Mouse (Mus musculus): Measurements from ENCODE around the gene Pga5. TPM values are rescaled to one million over a fixed set of nuclear protein-coding genes. Genes with fewer than 3 reads are reported as not detected.
A peak's percentile ranks its signal among the peaks of the same experiment; 100 is the strongest.

Gene Pga5
- polyA plus RNA-seq, 1 experiment from 2014 or later, result not detected

- WGBS, result 78% methylated on average over 10 of the region's 10 CpGs
- H3K36me3 ChIP-seq (ENCODE audit: control insufficient read depth, insufficient read depth), result no peaks in the 10 kb centered on the region
- H3K4me1 ChIP-seq (ENCODE audit: control insufficient read depth, insufficient read depth, low read length), result peaks cover 56% of the 10 kb centered on the region
- no peak overlapping the region for H3K4me2 ChIP-seq (ENCODE audit: low read depth, low read length)
- H3K4me3 ChIP-seq (ENCODE audit: low read length), result no peak overlapping the region
- H3K9ac ChIP-seq (ENCODE audit: low read length), result no peak overlapping the region
- ATAC-seq (replicated peaks; ENCODE audit: extremely low read depth, insufficient read depth, low FRiP score), result no peak
- H3K9me3 ChIP-seq (replicated peaks; ENCODE audit: control insufficient read depth, low read length), result no peaks in the 10 kb centered on the region
- H3K27ac ChIP-seq (ENCODE audit: low read length), result no peak overlapping the region
- H3K27me3 ChIP-seq (ENCODE audit: control insufficient read depth, insufficient read depth, low read length), result no peaks in the 10 kb centered on the region
These were observed 16.2 kb upstream of the Pga5 start for GRCm38 (mm10) chr19:10693926-10694682.

- WGBS, result 88% methylated on average over 4 of the region's 4 CpGs
These were observed 14.5 kb upstream of the Pga5 start for GRCm38 (mm10) chr19:10692361-10692760.

GRCm38 (mm10) chr19:10691660-10692059 lies 13.8 kb upstream of the Pga5 start:
- H3K36me3 ChIP-seq (ENCODE audit: control insufficient read depth, insufficient read depth), result no peaks in the 10 kb centered on the region
- 66% methylated on average over 3 of the region's 3 CpGs for WGBS
- no peak overlapping the region for H3K4me3 ChIP-seq (ENCODE audit: low read length)
- peaks cover 40% of the 10 kb centered on the region for H3K4me1 ChIP-seq (ENCODE audit: control insufficient read depth, insufficient read depth, low read length)
- H3K9ac ChIP-seq (ENCODE audit: low read length), result peak overlapping the region; percentile 41; the same call in 1 of the 2 replicates
- no peaks in the 10 kb centered on the region for H3K9me3 ChIP-seq (replicated peaks; ENCODE audit: control insufficient read depth, low read length)
- ATAC-seq (replicated peaks; ENCODE audit: extremely low read depth, insufficient read depth, low FRiP score), result no peak
- H3K27me3 ChIP-seq (ENCODE audit: control insufficient read depth, insufficient read depth, low read length), result no peaks in the 10 kb centered on the region
- H3K4me2 ChIP-seq (ENCODE audit: low read depth, low read length), result no peak overlapping the region
- H3K27ac ChIP-seq (ENCODE audit: low read length), result no peak overlapping the region; the same call in 1 of the 2 replicates

More at GRCm38 (mm10) chr19:10692361-10692760, 14.5 kb upstream of the Pga5 start:
- Histone ChIP-seq H3K9me3 (replicated peaks; ENCODE audit: control insufficient read depth, low read length) (no peaks in the 10 kb centered on the region), H3K9ac (ENCODE audit: low read length) (no peak overlapping the region), H3K4me2 (ENCODE audit: low read depth, low read length) (no peak overlapping the region), H3K27me3 (ENCODE audit: control insufficient read depth, insufficient read depth, low read length) (no peaks in the 10 kb centered on the region), H3K27ac (ENCODE audit: low read length) (no peak overlapping the region), H3K4me3 (ENCODE audit: low read length) (no peak overlapping the region), H3K36me3 (ENCODE audit: control insufficient read depth, insufficient read depth) (no peaks in the 10 kb centered on the region), H3K4me1 (ENCODE audit: control insufficient read depth, insufficient read depth, low read length) (peaks cover 46% of the 10 kb centered on the region)
- ATAC-seq (replicated peaks; ENCODE audit: extremely low read depth, insufficient read depth, low FRiP score), result no peak

- H3K4me2 ChIP-seq (ENCODE audit: low read depth, low read length), result no peak overlapping the region
- 90% methylated on average over 4 of the region's 4 CpGs for WGBS
- peak overlapping the region; percentile 95; the same call in 1 of the 2 replicates for H3K27ac ChIP-seq (ENCODE audit: low read length)
- ATAC-seq (replicated peaks; ENCODE audit: extremely low read depth, insufficient read depth, low FRiP score), result no peak
- H3K9me3 ChIP-seq (replicated peaks; ENCODE audit: control insufficient read depth, low read length), result no peaks in the 10 kb centered on the region
- H3K36me3 ChIP-seq (ENCODE audit: control insufficient read depth, insufficient read depth), result no peaks in the 10 kb centered on the region
- H3K4me3 ChIP-seq (ENCODE audit: low read length), result no peak overlapping the region
- H3K9ac ChIP-seq (ENCODE audit: low read length), result no peak overlapping the region; the same call in 1 of the 2 replicates
- H3K27me3 ChIP-seq (ENCODE audit: control insufficient read depth, insufficient read depth, low read length), result no peaks in the 10 kb centered on the region
- H3K4me1 ChIP-seq (ENCODE audit: control insufficient read depth, insufficient read depth, low read length), result peaks cover 38% of the 10 kb centered on the region
These were observed 13.2 kb upstream of the Pga5 start for GRCm38 (mm10) chr19:10691121-10691520.

GRCm38 (mm10) chr19:10690336-10690735 lies 12.5 kb upstream of the Pga5 start:
- no peaks in the 10 kb centered on the region for H3K36me3 ChIP-seq (ENCODE audit: control insufficient read depth, insufficient read depth)
- H3K4me1 ChIP-seq (ENCODE audit: control insufficient read depth, insufficient read depth, low read length), result peaks cover 31% of the 10 kb centered on the region
- H3K4me2 ChIP-seq (ENCODE audit: low read depth, low read length), result peak overlapping the region; percentile 85
- peak overlapping the region; percentile 87 for H3K9ac ChIP-seq (ENCODE audit: low read length)
- peak overlapping the region; percentile 78 for H3K4me3 ChIP-seq (ENCODE audit: low read length)
- no peaks in the 10 kb centered on the region for H3K9me3 ChIP-seq (replicated peaks; ENCODE audit: control insufficient read depth, low read length)
- H3K27ac ChIP-seq (ENCODE audit: low read length), result peak overlapping the region; percentile 95
- no peaks in the 10 kb centered on the region for H3K27me3 ChIP-seq (ENCODE audit: control insufficient read depth, insufficient read depth, low read length)
- no peak for ATAC-seq (replicated peaks; ENCODE audit: extremely low read depth, insufficient read depth, low FRiP score)
- WGBS, result 34% methylated on average over 3 of the region's 3 CpGs

- no peak for ATAC-seq (replicated peaks; ENCODE audit: extremely low read depth, insufficient read depth, low FRiP score)
- H3K36me3 ChIP-seq (ENCODE audit: control insufficient read depth, insufficient read depth), result no peaks in the 10 kb centered on the region
- H3K9ac ChIP-seq (ENCODE audit: low read length), result peak overlapping the region; percentile 87
- H3K4me2 ChIP-seq (ENCODE audit: low read depth, low read length), result peak overlapping the region; percentile 85
- H3K27me3 ChIP-seq (ENCODE audit: control insufficient read depth, insufficient read depth, low read length), result no peaks in the 10 kb centered on the region
- H3K4me3 ChIP-seq (ENCODE audit: low read length), result peak overlapping the region; percentile 78
- peak overlapping the region; percentile 95 for H3K27ac ChIP-seq (ENCODE audit: low read length)
- WGBS, result 39% methylated on average over 5 of the region's 5 CpGs
- no peaks in the 10 kb centered on the region for H3K9me3 ChIP-seq (replicated peaks; ENCODE audit: control insufficient read depth, low read length)
- peaks cover 28% of the 10 kb centered on the region for H3K4me1 ChIP-seq (ENCODE audit: control insufficient read depth, insufficient read depth, low read length)
These were observed 11.7 kb upstream of the Pga5 start for GRCm38 (mm10) chr19:10689470-10690166.

GRCm38 (mm10) chr19:10688537-10689352 lies 10.9 kb upstream of the Pga5 start, which contains the start of gene Vps37c:
Vps37c (plus strand) TSS chr19:10688735.
- peak within 1 kb of the TSS; percentile 87 for H3K9ac ChIP-seq (ENCODE audit: low read length)
- peak; percentile 89 for ATAC-seq (replicated peaks; ENCODE audit: extremely low read depth, insufficient read depth, low FRiP score)
- H3K27ac ChIP-seq (ENCODE audit: low read length), result peak within 1 kb of the TSS; percentile 95
- H3K9me3 ChIP-seq (replicated peaks; ENCODE audit: control insufficient read depth, low read length), result no peaks in the 10 kb centered on the region
- H3K4me2 ChIP-seq (ENCODE audit: low read depth, low read length), result peak within 1 kb of the TSS; percentile 85
- peak within 1 kb of the TSS; percentile 78 for H3K4me3 ChIP-seq (ENCODE audit: low read length)
- H3K27me3 ChIP-seq (ENCODE audit: control insufficient read depth, insufficient read depth, low read length), result no peaks in the 10 kb centered on the region
- under 1% methylated on average over 73 of the region's 74 CpGs for WGBS
- peaks cover 28% of the 10 kb centered on the region for H3K4me1 ChIP-seq (ENCODE audit: control insufficient read depth, insufficient read depth, low read length)
- H3K36me3 ChIP-seq (ENCODE audit: control insufficient read depth, insufficient read depth), result no peaks in the 10 kb centered on the region

- H3K4me1 ChIP-seq (ENCODE audit: control insufficient read depth, insufficient read depth, low read length), result peaks cover 23% of the 10 kb centered on the region
These were observed 7.9 kb upstream of the Pga5 start for GRCm38 (mm10) chr19:10685727-10686126.

More at GRCm38 (mm10) chr19:10685727-10686126, 7.9 kb upstream of the Pga5 start:
- no peaks in the 10 kb centered on the region for H3K27me3 ChIP-seq (ENCODE audit: control insufficient read depth, insufficient read depth, low read length)
- no peak overlapping the region for H3K9ac ChIP-seq (ENCODE audit: low read length)
- ATAC-seq (replicated peaks; ENCODE audit: extremely low read depth, insufficient read depth, low FRiP score), result no peak
- no peak overlapping the region for H3K4me3 ChIP-seq (ENCODE audit: low read length)
- H3K27ac ChIP-seq (ENCODE audit: low read length), result no peak overlapping the region
- WGBS, result 63% methylated on average over 2 of the region's 2 CpGs
- H3K9me3 ChIP-seq (replicated peaks; ENCODE audit: control insufficient read depth, low read length), result no peaks in the 10 kb centered on the region
- no peaks in the 10 kb centered on the region for H3K36me3 ChIP-seq (ENCODE audit: control insufficient read depth, insufficient read depth)
- no peak overlapping the region for H3K4me2 ChIP-seq (ENCODE audit: low read depth, low read length)

Data from heart, embryonic 16.5 days (tissue).